Mouse (Mus musculus) heart, embryonic 11.5 days (tissue): Measurements from ENCODE around the gene Tusc2. TPM values are rescaled to one million over a fixed set of nuclear protein-coding genes. Genes with fewer than 3 reads are reported as not detected.
A peak's percentile ranks its signal among the peaks of the same experiment; 100 is the strongest.
"Not testable (repeated sequence)": the region's sequence is repeated elsewhere in the genome, so short reads cannot be mapped to it uniquely, and the experiment has no call there.

ENCODE experiments used
- ATAC-seq: fragments of 200-750 bp; cut with Nextera tagmentation; replicated peaks from 2 replicates; pipeline ENCODE4 v1.8.0; 2017; ENCODE audit warnings: moderate library complexity; ENCODE audit not compliant: insufficient number of reproducible peaks, low FRiP score, low TSS enrichment
- H3K27ac ChIP-seq: fragments of 300-500 bp; sonication (generic); 2 replicates; pipeline ENCODE4 v1.5.1; 2014; ENCODE audit warnings: mild to moderate bottlenecking, low read depth, low read length
- H3K27me3 ChIP-seq: fragments of 300-500 bp; sonication (generic); 2 replicates; pipeline ENCODE4 v1.6.1; 2014; ENCODE audit warnings: mild to moderate bottlenecking, low read length, mixed read lengths; ENCODE audit not compliant: control insufficient read depth, insufficient read depth
- H3K36me3 ChIP-seq: fragments of 300-500 bp; sonication (generic); 2 replicates; pipeline ENCODE4 v1.6.1; 2014; ENCODE audit warnings: mild to moderate bottlenecking, low read length, moderate library complexity, mixed read lengths; ENCODE audit not compliant: control insufficient read depth, insufficient read depth
- H3K4me1 ChIP-seq: fragments of 300-500 bp; sonication (generic); 2 replicates; pipeline ENCODE4 v1.6.1; 2014; ENCODE audit warnings: low read length; ENCODE audit not compliant: control insufficient read depth, insufficient read depth
- H3K4me2 ChIP-seq: fragments of 300-500 bp; sonication (generic); 2 replicates; pipeline ENCODE4 v1.6.1; 2014; ENCODE audit warnings: mild to moderate bottlenecking, moderate library complexity
- H3K4me3 ChIP-seq: fragments of 300-500 bp; sonication (generic); 2 replicates; pipeline ENCODE4 v1.5.1; 2014; ENCODE audit warnings: low read depth, low read length
- H3K9ac ChIP-seq: fragments of 300-500 bp; sonication (generic); 2 replicates; pipeline ENCODE4 v1.6.1; 2014; ENCODE audit warnings: mild to moderate bottlenecking, low read depth, low read length, moderate library complexity
- H3K9me3 ChIP-seq: fragments of 300-500 bp; sonication (generic); replicated peaks from 2 replicates; pipeline ENCODE4 v1.6.1; 2016; ENCODE audit warnings: low read length; ENCODE audit not compliant: control insufficient read depth
- WGBS: fragments of 180-500 bp; shearing (Covaris S2); extraction: QIAGEN DNeasy Blood & Tissue Kit; methylation state at CpG from one replicate; pipeline ENCODE4 v1.1.7; 2014; ENCODE audit not compliant: insufficient replicate concordance; 5-methylcytosine and 5-hydroxymethylcytosine counted together
- polyA plus RNA-seq: library from polyadenylated mRNA; unstranded; fragments of >200 nt; fragmentation: Nextera tagmentation; extraction: Ambion mirVana; gene quantifications from 2 replicates; pipeline ENCODE4 v1.2.1, GENCODE M21; 2014

Tusc2 gene
- polyA plus RNA-seq, 1 experiment from 2014 or later: 63.3 TPM

DNA sequence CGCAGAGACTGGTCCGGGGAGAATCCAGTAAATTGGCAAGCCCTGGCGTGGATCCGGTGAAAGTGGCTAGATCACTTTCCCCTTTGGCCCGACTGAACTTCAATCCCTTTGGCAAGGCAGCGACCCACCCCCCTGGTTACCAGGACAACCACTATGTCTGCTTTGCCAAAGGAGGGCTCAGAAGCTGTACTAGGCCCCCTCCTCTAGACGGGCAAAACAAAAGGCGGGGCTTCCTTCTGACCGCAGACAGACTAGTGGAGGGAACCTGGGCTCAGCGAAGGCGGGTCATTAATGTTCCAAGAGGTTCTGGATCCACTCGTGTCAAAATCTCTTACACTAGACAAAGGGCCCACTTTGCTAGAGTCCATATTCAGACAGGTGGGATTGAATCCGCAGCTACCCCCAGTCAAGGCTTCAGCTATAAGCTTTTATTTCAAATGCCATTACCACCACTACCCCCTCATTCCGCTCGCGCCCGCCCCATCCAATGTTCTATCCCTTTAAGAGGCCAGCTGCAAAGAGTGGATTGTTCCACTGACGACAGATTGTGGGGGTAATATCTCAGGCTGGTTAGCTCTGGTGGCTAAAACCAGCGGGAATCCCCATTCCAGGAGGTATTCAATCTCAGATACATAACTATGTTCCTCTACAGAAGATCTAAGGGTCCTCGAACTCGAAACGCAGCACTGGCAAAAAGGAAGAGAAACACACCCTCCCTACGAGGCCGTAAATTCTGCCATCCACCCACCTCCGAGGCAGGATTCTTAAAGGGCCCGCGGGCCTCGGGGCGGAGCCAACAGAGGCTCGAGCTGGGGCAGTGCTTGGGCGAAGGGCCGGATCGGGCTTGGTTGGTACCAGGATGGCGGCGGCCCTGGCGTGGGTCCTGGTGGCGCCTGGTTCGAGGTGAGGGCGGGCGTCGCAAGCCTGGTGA lies 5.5 kb downstream of the Tusc2 start:
- Histone ChIP-seq H3K9ac (peak overlapping the region; percentile 92), H3K27ac (peak overlapping the region; percentile 86), H3K36me3 (peaks cover 22% of the 10 kb centered on the region), H3K4me3 (peak overlapping the region; percentile 85), H3K27me3 (no peaks in the 10 kb centered on the region), H3K4me2 (peak overlapping the region; percentile 93), H3K4me1 (peaks cover 46% of the 10 kb centered on the region), H3K9me3 (no peaks in the 10 kb centered on the region)
- ATAC-seq: peak; percentile 68
- under 1% methylated on average over 41 of the region's 41 CpGs for WGBS

DNA sequence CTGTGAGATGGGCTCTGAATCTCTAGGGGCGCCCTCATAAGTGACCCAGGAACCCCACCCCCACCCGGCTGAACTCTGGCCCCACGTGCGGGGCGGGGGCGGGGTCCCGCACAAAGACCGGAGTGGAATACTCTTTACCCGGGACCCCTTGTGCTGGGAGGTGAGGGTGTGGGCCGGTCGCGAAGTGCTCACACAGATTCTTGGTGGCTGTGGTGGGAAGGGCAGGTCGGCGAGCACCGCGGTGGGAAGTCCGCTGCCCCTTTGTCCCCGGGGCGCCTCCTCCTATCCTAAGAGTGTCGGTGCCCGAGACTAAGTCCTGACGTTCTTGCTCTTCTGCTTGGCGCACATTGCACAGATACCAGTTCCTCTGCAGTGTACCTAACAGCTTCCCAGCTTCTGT lies 6.2 kb downstream of the Tusc2 start:
- peak; percentile 16 for ATAC-seq
- peak overlapping the region; percentile 92 for H3K9ac ChIP-seq
- peak overlapping the region; percentile 93 for H3K4me2 ChIP-seq
- under 1% methylated on average over 22 of the region's 23 CpGs for WGBS
- peaks cover 22% of the 10 kb centered on the region for H3K36me3 ChIP-seq
- no peaks in the 10 kb centered on the region for H3K9me3 ChIP-seq
- H3K4me1 ChIP-seq: peaks cover 39% of the 10 kb centered on the region
- H3K27ac ChIP-seq: peak overlapping the region; percentile 86
- peak overlapping the region; percentile 85 for H3K4me3 ChIP-seq
- H3K27me3 ChIP-seq: no peaks in the 10 kb centered on the region

DNA sequence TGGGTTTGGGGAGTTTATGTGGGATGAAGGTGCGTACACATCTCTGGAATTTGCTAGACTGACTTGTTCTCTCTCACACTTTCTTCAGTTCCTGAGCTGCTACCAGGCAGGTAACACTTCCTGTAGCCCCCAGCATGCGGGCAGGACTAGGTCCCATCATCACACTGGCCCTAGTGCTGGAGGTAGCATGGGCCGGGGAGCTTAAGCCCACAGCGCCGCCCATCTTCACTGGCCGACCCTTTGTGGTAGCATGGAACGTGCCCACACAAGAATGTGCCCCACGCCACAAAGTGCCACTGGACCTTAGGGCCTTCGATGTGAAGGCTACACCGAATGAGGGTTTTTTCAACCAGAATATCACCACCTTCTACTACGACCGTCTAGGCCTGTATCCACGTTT lies 7.0 kb downstream of the Tusc2 start:
- Histone ChIP-seq H3K4me1 (peaks cover 38% of the 10 kb centered on the region), H3K9me3 (no peaks in the 10 kb centered on the region), H3K27ac (peak overlapping the region; percentile 86), H3K9ac (peak overlapping the region; percentile 92), H3K4me3 (peak overlapping the region; percentile 85), H3K36me3 (peaks cover 20% of the 10 kb centered on the region), H3K27me3 (no peaks in the 10 kb centered on the region), H3K4me2 (peak overlapping the region; percentile 93)
- no peak for ATAC-seq
- WGBS: 53% methylated on average over 13 of the region's 13 CpGs

DNA sequence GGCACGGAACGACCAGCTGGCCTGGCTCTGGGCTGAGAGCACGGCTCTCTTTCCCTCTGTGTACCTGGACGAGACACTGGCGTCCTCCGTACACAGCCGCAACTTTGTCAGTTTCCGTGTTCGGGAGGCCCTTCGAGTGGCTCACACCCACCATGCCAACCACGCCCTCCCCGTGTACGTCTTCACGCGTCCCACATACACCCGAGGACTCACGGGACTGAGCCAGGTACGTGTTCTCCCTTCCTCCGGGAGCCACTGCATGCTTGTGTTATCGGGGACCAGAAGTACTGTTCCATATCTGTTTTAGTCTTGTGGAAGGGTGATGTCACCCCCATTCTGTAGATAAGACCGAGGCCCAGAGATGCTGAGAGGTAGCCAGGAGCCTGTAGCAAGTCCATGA lies 7.8 kb downstream of the Tusc2 start:
- Histone ChIP-seq H3K4me3 (peak overlapping the region; percentile 85), H3K36me3 (peaks cover 20% of the 10 kb centered on the region), H3K9ac (peak overlapping the region; percentile 92), H3K4me2 (peak overlapping the region; percentile 93), H3K9me3 (no peaks in the 10 kb centered on the region), H3K27me3 (no peaks in the 10 kb centered on the region), H3K27ac (no peak overlapping the region), H3K4me1 (peaks cover 38% of the 10 kb centered on the region)
- ATAC-seq: no peak
- 60% methylated on average over 21 of the region's 21 CpGs for WGBS

DNA sequence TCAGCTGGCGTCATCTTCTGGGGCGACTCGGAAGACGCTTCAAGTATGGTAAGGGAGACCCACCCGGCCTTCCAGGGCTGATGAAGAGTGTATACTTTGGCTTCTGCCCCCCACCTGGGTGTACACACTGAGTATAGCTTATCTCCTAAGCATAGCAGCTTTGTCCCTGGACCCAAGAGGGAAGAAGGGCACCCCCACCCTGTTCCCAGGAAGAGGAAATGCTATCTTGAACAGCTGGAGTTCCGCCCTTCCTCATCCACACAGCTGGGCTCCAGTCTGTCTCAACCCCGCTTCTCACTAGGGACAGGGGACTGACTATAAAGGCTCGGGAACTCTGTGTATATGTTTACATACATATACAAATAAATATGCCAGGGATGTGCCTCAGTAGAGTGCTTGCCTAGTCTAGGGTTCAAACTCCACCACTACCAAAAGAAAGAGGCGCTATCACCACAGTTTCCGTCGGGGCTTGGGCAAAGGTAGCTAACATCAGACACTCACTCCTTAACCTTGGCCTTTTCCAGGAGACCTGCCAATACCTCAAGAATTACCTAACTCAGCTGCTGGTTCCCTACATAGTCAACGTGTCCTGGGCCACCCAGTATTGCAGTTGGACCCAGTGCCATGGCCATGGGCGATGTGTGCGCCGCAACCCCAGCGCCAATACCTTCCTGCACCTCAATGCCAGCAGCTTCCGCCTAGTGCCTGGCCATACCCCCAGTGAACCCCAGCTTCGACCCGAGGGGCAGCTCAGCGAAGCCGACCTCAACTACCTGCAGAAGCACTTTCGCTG lies 8.7 kb downstream of the Tusc2 start:
- H3K4me3 ChIP-seq: peak overlapping the region; percentile 85
- peaks cover 20% of the 10 kb centered on the region for H3K36me3 ChIP-seq
- H3K27me3 ChIP-seq: no peaks in the 10 kb centered on the region
- no peaks in the 10 kb centered on the region for H3K9me3 ChIP-seq
- WGBS: 86% methylated on average over 22 of the region's 22 CpGs
- H3K4me2 ChIP-seq: peak overlapping the region; percentile 93
- H3K27ac ChIP-seq: no peak overlapping the region
- ATAC-seq: no peak
- H3K4me1 ChIP-seq: peaks cover 38% of the 10 kb centered on the region
- H3K9ac ChIP-seq: peak overlapping the region; percentile 40; the same call in 1 of the 2 replicates

DNA sequence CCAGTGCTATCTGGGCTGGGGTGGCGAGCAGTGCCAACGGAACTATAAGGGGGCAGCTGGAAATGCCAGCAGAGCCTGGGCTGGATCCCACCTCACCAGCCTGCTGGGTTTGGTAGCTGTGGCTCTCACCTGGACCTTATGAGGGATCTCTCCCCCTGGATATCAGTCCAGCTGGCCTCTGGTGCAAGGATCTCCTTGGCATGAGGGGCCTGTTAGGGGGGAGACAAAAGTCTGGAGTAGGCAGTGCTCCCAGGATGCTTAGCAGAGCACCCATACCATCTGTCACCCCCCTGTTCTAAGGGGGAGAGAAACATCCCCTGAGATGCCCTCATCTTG lies 9.2 kb downstream of the Tusc2 start:
- Histone ChIP-seq H3K4me2 (no peak overlapping the region), H3K27ac (no peak overlapping the region), H3K9me3 (no peaks in the 10 kb centered on the region), H3K9ac (no peak overlapping the region), H3K4me1 (peaks cover 43% of the 10 kb centered on the region), H3K27me3 (no peaks in the 10 kb centered on the region), H3K4me3 (no peak overlapping the region), H3K36me3 (peaks cover 20% of the 10 kb centered on the region)
- 91% methylated on average over 2 of the region's 2 CpGs for WGBS
- ATAC-seq: no peak

DNA sequence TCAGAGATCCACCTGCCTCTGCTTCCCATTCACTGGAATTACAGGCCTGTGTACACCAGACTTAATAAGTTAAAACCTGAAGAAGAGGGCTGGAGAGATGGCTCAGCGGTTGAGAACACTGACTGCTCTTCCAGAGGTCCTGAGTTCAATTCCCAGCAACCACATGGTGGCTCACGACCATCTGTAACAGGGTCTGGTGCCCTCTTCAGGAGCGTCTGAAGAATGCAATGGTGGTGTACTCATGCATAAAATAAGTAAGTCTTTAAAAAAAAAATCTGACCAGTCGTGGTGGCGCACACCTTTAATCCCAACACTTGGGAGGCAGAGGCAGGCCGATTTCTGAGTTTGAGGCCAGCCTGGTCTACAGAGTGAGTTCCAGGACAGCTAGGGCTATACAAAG lies 10.7 kb downstream of the Tusc2 start:
- not testable (repeated sequence) for H3K9ac ChIP-seq, ATAC-seq, H3K4me2 ChIP-seq, H3K9me3 ChIP-seq, H3K27me3 ChIP-seq, H3K27ac ChIP-seq, H3K4me3 ChIP-seq
- WGBS: 82% methylated on average over 6 of the region's 6 CpGs
- Histone ChIP-seq H3K36me3 (peaks cover 20% of the 10 kb centered on the region), H3K4me1 (peaks cover 37% of the 10 kb centered on the region)

DNA sequence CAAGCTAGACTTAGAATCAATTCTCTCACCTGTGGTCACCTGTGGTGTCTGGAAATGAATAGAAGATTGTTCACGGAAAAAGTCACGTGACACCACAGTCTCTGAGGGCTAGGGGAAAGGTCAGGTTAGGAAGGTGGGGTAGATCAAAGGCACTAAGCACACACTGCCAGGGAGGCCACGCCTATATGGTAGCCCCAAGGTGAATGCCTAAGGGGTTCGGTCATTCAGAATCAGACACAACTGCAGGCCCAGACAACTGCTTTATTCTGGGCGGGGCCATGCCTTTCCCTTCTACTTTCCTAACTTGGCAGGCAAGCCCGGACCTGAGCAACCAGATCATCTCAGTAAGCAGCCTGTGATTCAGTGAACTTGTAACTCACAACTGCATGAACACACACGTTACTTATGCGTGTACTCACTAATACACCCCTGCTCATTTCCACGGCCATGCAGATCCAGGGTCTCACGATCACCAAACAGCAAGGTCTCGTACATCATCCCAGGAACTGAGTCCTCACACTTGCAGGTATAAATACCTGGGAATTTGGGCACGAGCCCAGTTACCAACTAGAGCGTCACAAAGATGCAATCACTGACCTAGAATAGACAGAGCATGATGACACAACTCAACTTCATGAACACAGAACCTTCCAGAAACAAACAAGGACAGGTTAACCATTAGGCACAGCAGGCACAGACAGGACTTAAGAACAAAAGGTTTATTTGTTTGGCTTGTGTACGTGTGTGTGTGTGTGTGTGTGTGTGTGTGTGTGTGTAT lies 12.7 kb downstream of the Tusc2 start:
- Histone ChIP-seq H3K9me3 (no peaks in the 10 kb centered on the region), H3K9ac (no peak overlapping the region), H3K27me3 (no peaks in the 10 kb centered on the region), H3K4me1 (peaks cover 25% of the 10 kb centered on the region), H3K4me3 (no peak overlapping the region), H3K27ac (no peak overlapping the region), H3K36me3 (peaks cover 14% of the 10 kb centered on the region), H3K4me2 (no peak overlapping the region; the same call in 1 of the 2 replicates)
- ATAC-seq: no peak
- WGBS: 79% methylated on average over 14 of the region's 14 CpGs
